In the genomic region with DNA sequence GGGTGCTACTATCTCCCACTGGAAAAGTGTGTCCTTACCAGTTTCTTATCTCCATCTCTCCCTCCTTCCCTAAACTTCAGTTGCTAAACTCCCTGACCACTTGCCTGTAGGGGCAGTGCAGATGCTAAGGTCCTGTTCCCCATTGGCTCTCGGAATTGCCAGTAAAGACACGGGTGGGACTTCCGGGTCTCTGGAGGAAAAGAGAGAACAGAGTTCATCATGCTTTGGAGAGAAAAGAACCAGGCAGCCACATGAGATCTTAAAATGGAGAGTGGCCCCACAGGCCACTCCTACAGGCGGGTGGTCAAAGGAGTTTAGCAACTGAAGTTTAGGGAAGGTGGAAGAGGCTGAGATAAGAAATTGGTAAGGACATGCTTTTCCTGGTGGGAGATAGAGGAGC, we compare ENCODE assay signal across 20 mouse cellular contexts.
A peak's percentile ranks its signal among the peaks of the same experiment; 100 is the strongest.
DNase-seq lines count a peak whose midpoint lies in the region; ATAC-seq and TF ChIP-seq lines count a peak whose summit lies in the region.
"Had no signal": no experiment of that assay in that cellular context is flagged by ENCODE, and none has a peak within 500 bp of the region (broad histone marks: within the 10 kb centered on the region; RNA-seq: fewer than 3 reads in every experiment).

No protein-coding gene starts in this region.

- ATAC-seq in stomach, postnatal 0 days (ENCODE audit: low FRiP score, low TSS enrichment) = no peak
- no peak for ATAC-seq in forebrain, embryonic 16.5 days
- ATAC-seq in megakaryocyte progenitor cell, adult 5-6 weeks (replicated peaks; ENCODE audit: poor library complexity) = no peak
- ATAC-seq: activated CD4-positive, CD25-positive, alpha-beta regulatory T cell, adult 4 months; forebrain, embryonic 13.5 days; forebrain, embryonic 15.5 days had no signal

- H3K4me2 ChIP-seq in stomach, postnatal 0 days (replicated peaks; ENCODE audit: low read depth) = no peak overlapping the region
- no peak overlapping the region for H3K4me2 ChIP-seq in forebrain, embryonic 16.5 days (ENCODE audit: low read length)
- H3K4me2 ChIP-seq: embryonic facial prominence, embryonic 12.5 days; forebrain, embryonic 13.5 days; forebrain, embryonic 15.5 days had no signal

- no peaks in the 10 kb centered on the region for H3K36me3 ChIP-seq in stomach, postnatal 0 days (ENCODE audit: control insufficient read depth, insufficient read depth, low read length)
- no peaks in the 10 kb centered on the region for H3K36me3 ChIP-seq in forebrain, embryonic 16.5 days (ENCODE audit: control insufficient read depth, insufficient read depth)
- H3K36me3 ChIP-seq: embryonic facial prominence, embryonic 10.5 days; embryonic facial prominence, embryonic 12.5 days; forebrain, embryonic 15.5 days had no signal

- TF ChIP-seq CTCF in stomach, postnatal 0 days (IDR thresholded peaks at IDR 0.05; ENCODE audit: low read depth) = 0 out of 2 replicates have a peak, but pooled peaks have one; percentile 2

- H3K9ac ChIP-seq in stomach, postnatal 0 days (ENCODE audit: low read length) = no peak overlapping the region
- no peak overlapping the region for H3K9ac ChIP-seq in forebrain, embryonic 16.5 days (replicated peaks; ENCODE audit: low read depth, low read length)
- H3K9ac ChIP-seq: embryonic facial prominence, embryonic 12.5 days; forebrain, embryonic 13.5 days; forebrain, embryonic 15.5 days had no signal

- DNase-seq in 3T3-L1 (ENCODE audit: low read depth, low spot score) (peak; percentile 24), 416B (ENCODE audit: low read depth) (peak; percentile 2), ES-CJ7 (ENCODE audit: low read depth, low spot score) (peak; percentile 17)
- no peak for DNase-seq in stomach, postnatal 0 days (ENCODE audit: low spot score)
- DNase-seq in left cerebral cortex, postnatal 36 days (ENCODE audit: low spot score in 2 of 2) = no peak
- DNase-seq: adrenal gland, adult 8-10 months; adrenal gland, postnatal 14 days; adrenal gland, postnatal 36 days; cerebellum, adult 11-12 months; cerebellum, adult 2 months; cerebellum, adult 9-10 months; cerebellum, postnatal 10 days; cerebellum, postnatal 25 days had no signal

- no peaks in the 10 kb centered on the region for H3K27me3 ChIP-seq in stomach, postnatal 0 days (ENCODE audit: control insufficient read depth, insufficient read depth, low read length)
- no peaks in the 10 kb centered on the region for H3K27me3 ChIP-seq in forebrain, embryonic 16.5 days (replicated peaks; ENCODE audit: control insufficient read depth, insufficient read depth, low read length)
- H3K27me3 ChIP-seq: forebrain, embryonic 13.5 days; forebrain, embryonic 15.5 days had no signal

- no peaks in the 10 kb centered on the region for H3K9me3 ChIP-seq in stomach, postnatal 0 days (ENCODE audit: control insufficient read depth, low read length)
- H3K9me3 ChIP-seq in forebrain, embryonic 16.5 days (ENCODE audit: control insufficient read depth, low read length) = no peaks in the 10 kb centered on the region; the same call in 1 of the 2 replicates
- H3K9me3 ChIP-seq: embryonic facial prominence, embryonic 10.5 days; forebrain, embryonic 15.5 days had no signal

- intact Hi-C loops in left cerebral cortex, postnatal 36 days (cut with DNase I) = no loop called here

- TF ChIP-seq EP300 in stomach, postnatal 0 days (optimal IDR thresholded peaks at IDR 0.05) = no peak

- WGBS in stomach, postnatal 0 days = 73% methylated on average over 4 of the region's 4 CpGs
- 82% methylated on average over 4 of the region's 4 CpGs for WGBS in forebrain, embryonic 16.5 days

- H3K27ac ChIP-seq in stomach, postnatal 0 days (replicated peaks) = no peak overlapping the region
- H3K27ac ChIP-seq in forebrain, embryonic 16.5 days (ENCODE audit: low read length) = no peak overlapping the region
- H3K27ac ChIP-seq: embryonic facial prominence, embryonic 10.5 days; embryonic facial prominence, embryonic 12.5 days; forebrain, embryonic 13.5 days; forebrain, embryonic 15.5 days had no signal

- no peak overlapping the region for H3K4me3 ChIP-seq in stomach, postnatal 0 days (ENCODE audit: low read depth, low read length)
- H3K4me3 ChIP-seq in forebrain, embryonic 16.5 days (replicated peaks; ENCODE audit: low read length) = no peak overlapping the region
- H3K4me3 ChIP-seq: embryonic facial prominence, embryonic 10.5 days; embryonic facial prominence, embryonic 12.5 days; forebrain, embryonic 13.5 days; forebrain, embryonic 15.5 days had no signal

- H3K4me1 ChIP-seq in stomach, postnatal 0 days (replicated peaks; ENCODE audit: control insufficient read depth, insufficient read depth) = no peaks in the 10 kb centered on the region
- no peaks in the 10 kb centered on the region for H3K4me1 ChIP-seq in forebrain, embryonic 16.5 days (replicated peaks; ENCODE audit: control insufficient read depth, insufficient read depth, low read length)
- H3K4me1 ChIP-seq: forebrain, embryonic 13.5 days; forebrain, embryonic 15.5 days had no signal

Comparison
In these comparisons a context has a peak if more than half of its experiments do, and no peak if none do; other contexts are left out.
1. DNase-seq: peak in 3T3-L1 (single experiment), 416B (single experiment) and ES-CJ7 (single experiment); none in stomach, postnatal 0 days (single experiment) and left cerebral cortex, postnatal 36 days (0 of 2).